Mouse (Mus musculus): ENCODE data around the gene Rmdn2. TPM values are rescaled to one million over a fixed set of nuclear protein-coding genes. Genes with fewer than 3 reads are reported as not detected.

Rmdn2 gene
- total RNA-seq, 2 experiments from 2014 or later = 9.3 to 9.4 TPM

- DNase-seq = no peak
Measured at GRCm38 (mm10) chr17:79708168-79708567, 96.5 kb downstream of the Rmdn2 start.

- no peak for DNase-seq
Measured at GRCm38 (mm10) chr17:79709718-79710117, 98.1 kb downstream of the Rmdn2 start.

- DNase-seq = no peak
Measured at GRCm38 (mm10) chr17:79710246-79710842, 98.7 kb downstream of the Rmdn2 start.

- no peak for DNase-seq
Measured at GRCm38 (mm10) chr17:79711944-79712343, 100.3 kb downstream of the Rmdn2 start.

- no peak for DNase-seq
Measured at GRCm38 (mm10) chr17:79712536-79712935, 100.9 kb downstream of the Rmdn2 start.

GRCm38 (mm10) chr17:79713276-79713642, 101.6 kb downstream of the Rmdn2 start:
- no peak for DNase-seq

GRCm38 (mm10) chr17:79713643-79714367, 102.1 kb downstream of the Rmdn2 start:
- DNase-seq = no peak

GRCm38 (mm10) chr17:79714368-79714895, 102.8 kb downstream of the Rmdn2 start:
- no peak for DNase-seq

- DNase-seq = no peak
Measured at GRCm38 (mm10) chr17:79714931-79715637, 103.4 kb downstream of the Rmdn2 start, which contains the start of gene Cyp1b1. TSS of gene Cyp1b1 (minus strand) at chr17:79715061.

GRCm38 (mm10) chr17:79715649-79716143, 104.0 kb downstream of the Rmdn2 start:
- peak; percentile 81 to 82 for DNase-seq

GRCm38 (mm10) chr17:79720681-79721080, 109.0 kb downstream of the Rmdn2 start:
- DNase-seq = no peak

GRCm38 (mm10) chr17:79726613-79727012, 115.0 kb downstream of the Rmdn2 start:
- DNase-seq = no peak

- no peak for DNase-seq
Measured at GRCm38 (mm10) chr17:79728053-79728584, 116.5 kb downstream of the Rmdn2 start.

GRCm38 (mm10) chr17:79728585-79729503, 117.2 kb downstream of the Rmdn2 start:
- DNase-seq = no peak

- no peak for DNase-seq
Measured at GRCm38 (mm10) chr17:79730988-79731387, 119.3 kb downstream of the Rmdn2 start.

- DNase-seq = no peak
Measured at GRCm38 (mm10) chr17:79733039-79733438, 121.4 kb downstream of the Rmdn2 start.

- DNase-seq = no peak
Measured at GRCm38 (mm10) chr17:79737598-79737997, 125.9 kb downstream of the Rmdn2 start.

GRCm38 (mm10) chr17:79738847-79739498, 127.3 kb downstream of the Rmdn2 start:
- DNase-seq = no peak

GRCm38 (mm10) chr17:79742635-79743034, 131.0 kb downstream of the Rmdn2 start:
- DNase-seq = no peak
